ENCODE assay signal across 8 mouse cellular contexts in genomic region chr4:93335118-93336003, GRCm38 (mm10). TPM values are rescaled to one million over a fixed set of nuclear protein-coding genes. Genes with fewer than 3 reads are reported as not detected.
DNase-seq lines count a peak whose midpoint lies in the region; ATAC-seq and TF ChIP-seq lines count a peak whose summit lies in the region.

Gene Tusc1 (minus strand): TSS chr4:93335511.

- peak within 1 kb of the TSS; percentile 84 for H3K4me3 ChIP-seq in ES-Bruce4 (ENCODE audit: low read depth, low read length)
- peak within 1 kb of the TSS; percentile 72 for H3K4me3 ChIP-seq in forebrain, embryonic 13.5 days
- H3K4me3 ChIP-seq in liver, embryonic 16.5 days (ENCODE audit: low read depth, low read length): peak within 1 kb of the TSS; percentile 89
- H3K4me3 ChIP-seq in neural tube, embryonic 12.5 days: peak within 1 kb of the TSS; percentile 72

- H3K27ac ChIP-seq in ES-Bruce4 (ENCODE audit: insufficient read depth, low read length): no peak within 1 kb of the TSS
- peak within 1 kb of the TSS; percentile 93 for H3K27ac ChIP-seq in forebrain, embryonic 13.5 days
- H3K27ac ChIP-seq in liver, embryonic 16.5 days (ENCODE audit: low read length): peak within 1 kb of the TSS; percentile 97
- peak within 1 kb of the TSS; percentile 95 for H3K27ac ChIP-seq in neural tube, embryonic 12.5 days

- H3K9ac ChIP-seq in ES-Bruce4 (ENCODE audit: low read depth, poor library complexity, severe bottlenecking): peak within 1 kb of the TSS; percentile 82
- H3K9ac ChIP-seq in forebrain, embryonic 13.5 days: peak within 1 kb of the TSS; percentile 89
- H3K9ac ChIP-seq in liver, embryonic 16.5 days (ENCODE audit: low read depth, low read length): peak within 1 kb of the TSS; percentile 98
- peak within 1 kb of the TSS; percentile 91 for H3K9ac ChIP-seq in neural tube, embryonic 12.5 days

- peak; percentile 68 for DNase-seq in c-Kit-positive CD71-positive TER-119-positive erythroid progenitor cells, embryonic 14.5 days (ENCODE audit: low spot score)
- DNase-seq in heart, postnatal 10 days: peak; percentile 86 to 90
- peak; percentile 33 for DNase-seq in large intestine, adult 2 months (ENCODE audit: low read depth, low spot score)
- DNase-seq in testis, postnatal 14 days (ENCODE audit: low spot score): peak; percentile 87

- no peak for TF ChIP-seq EP300 in ES-Bruce4 (IDR thresholded peaks at IDR 0.05; ENCODE audit: insufficient read depth, low read depth, low read length)

- no peak for TF ChIP-seq POLR2A in ES-Bruce4 (IDR thresholded peaks at IDR 0.05; ENCODE audit: insufficient read depth, low read length)

- no peak for TF ChIP-seq CTCF in ES-Bruce4 (IDR thresholded peaks at IDR 0.05; ENCODE audit: low read depth, low read length)

- ATAC-seq in forebrain, embryonic 13.5 days: peak; percentile 92
- ATAC-seq in liver, embryonic 16.5 days (ENCODE audit: low read depth): peak; percentile 80
- peak; percentile 88 for ATAC-seq in neural tube, embryonic 12.5 days (ENCODE audit: low FRiP score, low read depth)

- under 1% methylated on average over 68 of the region's 97 CpGs for WGBS in forebrain, embryonic 13.5 days
- WGBS in large intestine, adult 2 months: 1% methylated on average over 94 of the region's 97 CpGs
- under 1% methylated on average over 87 of the region's 97 CpGs for WGBS in liver, embryonic 16.5 days (ENCODE audit: insufficient replicate concordance)
- WGBS in neural tube, embryonic 12.5 days: 1% methylated on average over 79 of the region's 97 CpGs

- intact Hi-C loops in heart, postnatal 10 days (cut with DNase I): no loop called here

- H3K9me3 ChIP-seq in ES-Bruce4 (replicated peaks; ENCODE audit: control insufficient read depth, insufficient read depth, low read length, poor library complexity, severe bottlenecking): no peaks in the 10 kb centered on the region
- no peaks in the 10 kb centered on the region for H3K9me3 ChIP-seq in forebrain, embryonic 13.5 days (replicated peaks)
- no peaks in the 10 kb centered on the region for H3K9me3 ChIP-seq in liver, embryonic 16.5 days (replicated peaks; ENCODE audit: control insufficient read depth, low read length)
- no peaks in the 10 kb centered on the region for H3K9me3 ChIP-seq in neural tube, embryonic 12.5 days

- H3K4me1 ChIP-seq in ES-Bruce4 (ENCODE audit: control insufficient read depth, insufficient read depth, low read length): no peaks in the 10 kb centered on the region
- H3K4me1 ChIP-seq in forebrain, embryonic 13.5 days: peaks cover 3% of the 10 kb centered on the region; the same call in 1 of the 2 replicates
- H3K4me1 ChIP-seq in liver, embryonic 16.5 days (ENCODE audit: control insufficient read depth, low read depth, low read length): peaks cover 21% of the 10 kb centered on the region
- H3K4me1 ChIP-seq in neural tube, embryonic 12.5 days: no peaks in the 10 kb centered on the region

- H3K27me3 ChIP-seq in ES-Bruce4 (ENCODE audit: control insufficient read depth, insufficient read depth, low read length, poor library complexity, severe bottlenecking): no peaks in the 10 kb centered on the region
- no peaks in the 10 kb centered on the region for H3K27me3 ChIP-seq in forebrain, embryonic 13.5 days
- H3K27me3 ChIP-seq in liver, embryonic 16.5 days (ENCODE audit: control insufficient read depth, insufficient read depth, low read depth, low read length): no peaks in the 10 kb centered on the region
- no peaks in the 10 kb centered on the region for H3K27me3 ChIP-seq in neural tube, embryonic 12.5 days (replicated peaks)

- peak within 1 kb of the TSS; percentile 85 for H3K4me2 ChIP-seq in forebrain, embryonic 13.5 days
- H3K4me2 ChIP-seq in liver, embryonic 16.5 days (ENCODE audit: low read depth, low read length): peak within 1 kb of the TSS; percentile 95
- H3K4me2 ChIP-seq in neural tube, embryonic 12.5 days (replicated peaks): peak within 1 kb of the TSS; percentile 89

- H3K36me3 ChIP-seq in ES-Bruce4 (ENCODE audit: control insufficient read depth, insufficient read depth, low read length, poor library complexity, severe bottlenecking): no peaks in the 10 kb centered on the region
- no peaks in the 10 kb centered on the region for H3K36me3 ChIP-seq in forebrain, embryonic 13.5 days (ENCODE audit: poor library complexity, severe bottlenecking)
- H3K36me3 ChIP-seq in liver, embryonic 16.5 days (ENCODE audit: control insufficient read depth, insufficient read depth): no peaks in the 10 kb centered on the region
- no peaks in the 10 kb centered on the region for H3K36me3 ChIP-seq in neural tube, embryonic 12.5 days

RNA-seq across cellular contexts. Expression of gene Tusc1, which starts in this region (rescaled TPM):
- polyA plus RNA-seq in ES-Bruce4 (2011; ENCODE audit: insufficient read depth, insufficient read length, low read depth, missing spikeins): 1.1 and 1.9 TPM in 2 replicates
- polyA plus RNA-seq in forebrain, embryonic 13.5 days (2015; fragmentation: Nextera tagmentation; extraction: Ambion mirVana): 3.5 and 3.7 TPM in 2 replicates
- 1 to 10 TPM; 6.8 to 7.1 TPM for total RNA-seq in heart, postnatal 10 days (2021)
- polyA plus RNA-seq in large intestine, adult 2 months (2012; rRNA removed): 2.9 and 3.7 TPM in 2 replicates
- 0.81 and 0.83 TPM in 2 replicates for polyA plus RNA-seq in liver, embryonic 16.5 days (2015; fragmentation: Nextera tagmentation; extraction: Ambion mirVana)
- polyA plus RNA-seq in neural tube, embryonic 12.5 days (2016; fragmentation: Nextera tagmentation; extraction: Ambion mirVana): 16.4 and 16.6 TPM in 2 replicates

Comparison
In these comparisons a context has a peak if more than half of its experiments do, and no peak if none do; other contexts are left out.
1. Peak in ATAC-seq, H3K4me3 ChIP-seq, H3K27ac ChIP-seq, H3K9ac ChIP-seq and H3K4me2 ChIP-seq in liver, embryonic 16.5 days; RNA of the gene not detected or under 1 TPM.
2. DNase-seq: peak in every context shown above with its lines; median percentile 88 in heart, postnatal 10 days; 87 in testis, postnatal 14 days; 68 in c-Kit-positive CD71-positive TER-119-positive erythroid progenitor cells, embryonic 14.5 days; 33 in large intestine, adult 2 months.